Mouse (Mus musculus) retina, postnatal 7 days (tissue): ENCODE results near the gene Ksr1.

Experiments
- DNase-seq: peaks from one replicate; pipeline ENCODE4 v3.0.0-alpha.2; 2012; ENCODE audit warnings: low read depth, low spot score

The Ksr1 gene

DNA sequence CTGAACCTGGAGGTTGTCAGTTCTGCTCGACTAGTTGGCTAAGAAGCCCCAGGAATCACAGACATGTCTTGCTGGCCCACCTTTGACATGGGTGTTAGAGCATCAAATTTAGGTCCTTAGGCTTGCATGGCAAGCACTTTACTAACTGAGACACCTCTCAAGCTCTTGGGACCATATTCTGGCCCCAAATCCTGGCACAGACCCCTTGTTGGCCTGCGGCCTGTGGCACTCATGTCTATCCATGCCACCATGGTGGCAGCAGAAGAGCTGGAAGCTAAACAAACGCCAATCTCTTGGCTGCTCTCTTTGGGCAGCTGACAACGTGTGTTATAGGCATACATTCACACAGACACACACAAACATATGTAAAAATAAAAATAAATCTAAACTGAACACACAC, 2.6 kb upstream of the Ksr1 start:
- no peak for DNase-seq

DNA sequence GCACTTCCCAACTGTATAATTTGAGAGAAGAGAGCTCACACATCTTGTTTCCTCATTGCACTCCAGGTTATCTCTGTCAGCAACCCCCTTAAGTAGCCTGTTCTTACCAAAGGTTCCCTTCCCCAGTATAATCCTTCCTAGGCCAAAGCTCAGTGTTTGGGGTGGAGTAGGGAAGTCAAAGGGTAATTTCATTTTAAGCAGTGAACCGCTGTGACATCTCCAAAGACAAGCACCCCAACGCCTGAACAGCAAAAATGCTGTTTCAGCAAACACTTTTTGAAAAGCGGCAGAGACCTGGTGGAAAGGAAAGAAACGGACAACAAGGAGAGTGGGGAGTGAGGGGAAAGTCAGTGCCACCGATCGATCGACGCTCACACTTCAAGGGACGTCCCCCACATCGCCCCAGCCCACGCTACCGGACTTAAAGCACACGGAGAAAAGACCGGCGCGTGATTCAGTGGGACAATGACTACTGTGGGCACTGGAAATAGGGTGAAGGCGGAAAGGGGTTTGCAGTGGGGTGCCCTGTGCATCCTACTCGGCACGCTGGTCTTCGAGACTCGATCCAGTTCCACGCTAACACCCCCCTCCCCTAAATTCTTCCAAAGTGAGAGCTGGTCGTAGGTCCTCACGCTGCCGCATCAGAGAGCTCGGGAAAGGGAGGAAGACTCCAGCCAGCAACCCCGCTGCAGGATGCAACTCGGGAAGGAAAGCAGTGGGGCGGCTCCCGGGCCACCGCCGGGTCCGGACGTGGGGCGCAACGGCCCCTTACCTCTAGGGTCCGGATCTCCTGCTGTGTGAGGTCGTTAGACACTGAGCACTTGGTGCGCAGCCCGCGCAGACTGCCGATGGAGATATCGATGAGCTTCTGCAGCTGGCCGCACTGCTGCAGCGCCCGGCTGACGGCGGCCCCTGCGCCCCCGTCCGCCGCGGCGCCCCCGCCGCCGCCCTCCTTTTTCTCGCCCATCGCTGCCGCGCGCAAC, 633 bp downstream of the Ksr1 start:
- no peak for DNase-seq

GRCm38 (mm10) chr11:79144741-79145140, 1.5 kb downstream of the Ksr1 start:
- no peak for DNase-seq

GRCm38 (mm10) chr11:79144043-79144591, 2.1 kb downstream of the Ksr1 start:
- no peak for DNase-seq

DNA sequence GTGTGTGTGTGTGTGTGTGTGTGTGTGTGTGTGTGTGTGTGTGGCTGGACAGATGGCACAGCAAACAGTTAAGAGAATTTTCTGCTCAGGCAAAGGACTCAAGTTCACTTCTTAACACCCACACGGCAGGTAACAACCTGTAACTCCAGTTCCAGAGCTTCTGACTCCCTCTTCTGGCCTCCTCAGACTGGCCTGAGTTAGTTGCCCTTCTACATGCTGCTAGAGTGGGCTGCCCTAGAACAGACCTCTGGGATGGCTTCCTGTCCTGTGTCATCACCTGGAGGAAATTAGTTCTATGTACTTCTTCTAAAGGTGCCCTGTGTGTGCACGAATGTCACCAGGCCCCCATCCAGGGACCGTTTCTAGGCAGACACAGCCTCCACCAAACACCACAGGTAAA, 2.9 kb downstream of the Ksr1 start:
- no peak for DNase-seq

DNA sequence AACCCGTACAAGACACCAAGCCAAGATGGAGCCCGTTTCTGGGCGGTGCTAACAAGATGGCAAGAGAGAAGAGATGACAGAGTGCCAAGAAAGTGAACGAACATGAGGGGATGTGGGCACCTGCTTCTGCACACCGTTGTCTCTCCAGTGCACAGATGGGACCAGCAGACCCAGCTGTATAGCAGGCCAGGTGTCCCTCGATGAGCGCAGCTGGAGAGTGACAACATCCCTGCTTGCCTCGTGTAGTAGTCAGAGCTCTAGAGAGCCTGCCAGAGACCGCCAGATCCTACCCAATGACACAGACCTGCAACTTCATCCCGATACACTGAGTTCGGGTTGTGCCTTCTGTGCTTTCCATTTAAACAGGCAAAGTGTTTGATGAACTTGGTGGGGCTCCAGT, 3.8 kb downstream of the Ksr1 start:
- DNase-seq = no peak

DNA sequence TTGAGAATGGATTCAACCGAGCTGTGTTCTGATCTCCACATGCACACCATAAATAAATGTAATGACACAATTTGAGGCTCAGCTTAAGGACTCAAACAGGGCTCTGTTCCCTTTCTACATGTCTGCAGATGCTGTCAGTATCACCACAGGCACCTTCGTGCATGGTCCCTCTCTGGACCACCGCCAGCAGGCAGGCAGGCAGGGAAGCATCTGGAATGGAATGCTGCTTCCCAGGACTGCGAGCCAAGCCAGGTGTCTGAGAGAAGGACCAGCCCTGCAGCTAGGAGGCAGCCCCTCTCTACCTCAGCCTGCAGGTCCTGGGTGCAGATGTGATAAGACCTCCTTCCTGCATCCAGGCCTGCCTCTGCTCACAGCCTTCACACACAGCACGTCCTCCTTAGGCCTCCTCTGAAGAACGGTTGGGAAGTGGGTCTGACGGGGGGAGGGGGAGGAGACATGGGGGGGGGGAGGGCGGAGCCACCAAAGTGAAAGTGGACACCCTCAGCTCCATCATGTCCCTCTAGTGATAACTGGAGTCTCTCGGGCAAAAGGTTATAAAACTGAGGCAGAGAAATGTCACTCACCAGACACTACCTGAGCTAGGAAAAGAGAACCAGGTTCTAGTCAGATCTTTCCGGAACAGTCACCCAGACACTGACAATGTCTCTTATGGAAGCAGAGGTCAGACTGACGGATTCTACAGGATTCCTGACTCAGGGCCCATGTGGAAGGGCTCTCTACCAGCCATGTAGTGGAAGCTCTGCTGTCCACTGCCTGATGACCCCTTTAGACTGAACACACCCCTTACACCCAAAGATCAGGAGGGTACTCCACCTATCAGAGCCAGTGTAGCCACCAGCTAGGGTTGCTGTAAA, 4.7 kb downstream of the Ksr1 start:
- no peak for DNase-seq

- no peak for DNase-seq
Observed at GRCm38 (mm10) chr11:79140511-79140888, 5.7 kb downstream of the Ksr1 start.

GRCm38 (mm10) chr11:79139878-79140510, 6.2 kb downstream of the Ksr1 start:
- no peak for DNase-seq

- no peak for DNase-seq
Observed at GRCm38 (mm10) chr11:79138621-79139020, 7.6 kb downstream of the Ksr1 start.

DNA sequence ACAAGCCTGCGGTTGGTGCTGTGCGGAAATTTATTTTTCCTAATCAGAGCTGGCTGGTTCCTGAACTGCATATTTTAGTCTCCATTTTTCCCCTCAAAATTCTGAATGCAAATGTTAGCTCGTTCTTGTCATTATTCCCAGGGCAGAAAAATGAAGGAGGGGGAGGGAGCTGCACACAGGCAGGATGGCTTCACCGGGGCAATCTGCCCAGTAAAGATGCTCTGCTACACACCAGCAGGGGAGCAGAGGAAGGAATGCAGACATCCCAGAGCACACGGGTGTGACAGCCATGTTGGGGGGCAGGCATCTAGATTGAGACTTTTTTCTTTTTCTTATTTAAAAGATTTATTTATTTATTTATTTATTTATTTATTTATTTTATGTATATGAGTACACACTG, 9.0 kb downstream of the Ksr1 start:
- no peak for DNase-seq

DNA sequence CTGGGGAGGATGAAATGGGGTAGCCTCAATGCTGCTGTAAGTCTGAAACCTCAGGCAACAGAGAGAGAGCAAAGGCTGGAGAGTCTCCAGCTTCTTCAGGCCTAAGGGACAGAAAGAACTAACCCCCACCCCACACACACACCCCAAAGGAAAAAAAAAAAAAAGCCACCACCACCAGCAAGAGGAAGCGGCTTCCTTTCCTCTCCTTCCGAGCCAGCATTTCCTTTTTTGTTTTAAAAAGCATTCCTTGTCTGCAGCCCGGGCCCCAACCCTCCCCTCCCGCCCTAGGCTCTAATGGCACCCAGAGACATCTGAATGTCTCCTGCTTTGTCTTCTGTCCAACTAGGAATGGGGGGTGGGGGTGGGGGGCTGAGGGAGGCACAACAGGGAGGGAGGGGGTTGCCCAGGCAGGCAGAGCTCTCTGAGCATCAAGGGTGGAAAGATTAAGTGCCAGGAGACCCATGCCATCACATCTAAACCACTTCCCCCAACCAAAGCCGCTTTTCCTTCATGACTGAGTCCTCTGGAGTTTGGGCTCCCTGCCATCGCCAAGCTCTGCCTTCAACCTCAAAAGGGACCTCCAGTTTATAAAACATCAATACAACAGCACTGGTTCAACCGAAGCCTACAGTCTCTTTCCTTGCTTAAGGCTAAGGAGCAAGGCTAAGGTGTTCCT, 10.4 kb downstream of the Ksr1 start:
- DNase-seq = no peak

DNA sequence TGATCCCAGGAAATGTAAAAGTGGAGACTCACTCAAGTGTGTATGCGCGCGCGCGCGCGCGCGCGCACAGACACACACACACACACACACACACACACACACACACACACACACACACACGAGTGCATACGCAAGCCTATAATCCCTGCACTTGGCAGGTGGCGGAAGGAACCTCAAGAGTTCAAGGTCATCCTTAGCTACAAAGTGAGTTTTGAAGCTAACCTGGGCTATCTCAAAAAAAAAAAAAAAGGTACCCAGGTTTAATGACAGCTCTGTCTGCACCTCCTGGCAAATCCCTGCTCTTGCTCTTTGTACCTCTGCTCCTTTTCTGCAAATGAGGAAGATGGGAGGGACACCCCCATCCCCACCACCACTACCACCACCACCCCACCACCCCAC, 11.1 kb downstream of the Ksr1 start:
- DNase-seq = no peak

- DNase-seq = no peak
Observed at GRCm38 (mm10) chr11:79134416-79135104, 11.6 kb downstream of the Ksr1 start.

GRCm38 (mm10) chr11:79133961-79134360, 12.2 kb downstream of the Ksr1 start:
- DNase-seq = no peak

- DNase-seq = no peak
Observed at GRCm38 (mm10) chr11:79133051-79133450, 13.2 kb downstream of the Ksr1 start.

- DNase-seq = no peak
Observed at GRCm38 (mm10) chr11:79131949-79132411, 14.2 kb downstream of the Ksr1 start.

DNA sequence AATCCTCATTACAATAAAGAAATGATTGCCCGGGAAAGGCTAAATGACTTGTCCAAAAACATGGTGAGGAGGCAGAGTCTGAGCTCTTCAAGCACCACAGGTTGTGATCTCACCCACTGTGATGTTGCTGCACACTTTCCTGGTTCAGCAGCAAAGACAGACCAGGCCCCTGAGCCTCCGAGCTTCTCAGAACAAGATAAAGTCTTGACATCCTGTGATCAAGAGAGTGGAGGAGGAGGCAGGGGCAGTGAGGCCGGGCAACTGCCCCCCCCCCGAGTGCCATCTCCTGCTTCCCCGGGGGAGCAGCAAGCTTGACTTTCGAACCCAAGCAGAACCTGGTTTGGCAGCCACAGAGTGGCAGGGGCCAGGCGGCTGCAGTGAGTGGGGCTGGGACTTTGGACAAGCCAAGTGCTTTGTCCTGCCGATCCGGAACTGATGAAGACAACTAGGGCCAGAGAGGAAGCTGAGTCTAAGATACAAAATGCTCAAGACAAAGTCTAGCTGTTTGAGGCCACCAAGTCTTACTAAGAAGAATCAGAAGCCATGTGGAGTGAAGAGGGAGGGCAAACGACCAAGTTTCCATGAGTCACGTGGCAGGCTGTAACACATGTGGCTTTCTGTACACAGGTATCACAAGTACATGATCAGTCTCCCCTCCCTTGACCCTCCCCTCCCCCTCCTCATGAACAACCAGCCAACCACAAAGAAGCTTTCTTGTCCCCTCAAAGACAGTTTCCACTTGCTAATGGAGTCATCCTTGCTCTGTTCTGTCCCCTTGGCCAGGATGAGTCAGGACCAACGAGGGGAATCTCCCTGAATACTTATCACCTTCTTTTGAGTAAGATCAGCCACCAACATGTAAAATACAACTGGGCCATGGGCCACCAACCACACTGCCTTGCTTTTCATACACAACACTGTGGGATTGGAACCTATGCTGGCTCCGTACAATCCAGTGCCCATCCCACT, 16.5 kb downstream of the Ksr1 start:
- no peak for DNase-seq

DNA sequence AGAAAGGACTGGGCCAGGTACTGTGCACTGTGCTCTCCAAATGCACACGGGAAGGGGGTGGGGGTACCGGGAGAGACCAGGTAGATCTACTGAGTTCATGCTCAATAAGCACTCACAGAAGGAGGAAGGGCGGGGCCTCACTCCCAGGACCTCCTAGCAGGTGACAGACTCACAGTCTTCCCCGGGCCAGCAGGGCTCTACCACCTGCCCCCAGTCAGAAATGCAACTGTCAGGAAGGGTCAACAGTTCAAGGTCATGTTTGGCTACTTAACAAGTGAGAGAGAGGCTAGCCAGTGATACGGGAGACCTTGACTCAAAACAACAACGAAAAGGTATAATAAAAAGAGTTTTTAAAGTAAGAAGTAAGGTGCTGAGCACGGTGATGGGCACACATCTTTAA, 18.0 kb downstream of the Ksr1 start:
- no peak for DNase-seq
